Mouse (Mus musculus) hindbrain, embryonic 10.5 days (tissue): Measurements from ENCODE around the gene Sbno1. TPM values are rescaled to one million over a fixed set of nuclear protein-coding genes. Genes with fewer than 3 reads are reported as not detected.

Experiments
- DNase-seq: peaks from one replicate; pipeline ENCODE4 v3.0.0-alpha.2; 2017; ENCODE audit warnings: low spot score
- H3K27ac ChIP-seq: fragments of 300-500 bp; sonication (generic); 2 replicates; pipeline ENCODE4 v1.5.1; 2016; ENCODE audit warnings: mild to moderate bottlenecking, moderate library complexity
- H3K27me3 ChIP-seq: fragments of 300-500 bp; sonication (generic); 2 replicates; pipeline ENCODE4 v1.6.1; 2016; ENCODE audit warnings: mild to moderate bottlenecking; ENCODE audit not compliant: poor library complexity, insufficient read depth, severe bottlenecking
- H3K36me3 ChIP-seq: fragments of 300-500 bp; sonication (generic); 2 replicates; pipeline ENCODE4 v1.6.1; 2016; ENCODE audit warnings: mild to moderate bottlenecking, moderate library complexity
- H3K4me1 ChIP-seq: fragments of 300-500 bp; sonication (generic); replicated peaks from 2 replicates; pipeline ENCODE4 v1.6.1; 2016; ENCODE audit warnings: mild to moderate bottlenecking
- H3K4me3 ChIP-seq: fragments of 300-500 bp; sonication (generic); 2 replicates; pipeline ENCODE4 v1.5.1; 2016; ENCODE audit warnings: mild to moderate bottlenecking, moderate library complexity
- H3K9me3 ChIP-seq: fragments of 300-500 bp; sonication (generic); 2 replicates; pipeline ENCODE4 v1.6.1; 2016; ENCODE audit warnings: mild to moderate bottlenecking, moderate library complexity
- WGBS: fragments of 180-500 bp; shearing (Covaris S2); methylation state at CpG from one replicate; pipeline ENCODE4 v1.1.7; 2016; 5-methylcytosine and 5-hydroxymethylcytosine counted together
- polyA plus RNA-seq: library from polyadenylated mRNA; unstranded; fragments of >200 nt; fragmentation: Nextera tagmentation; extraction: Ambion mirVana; gene quantifications from 2 replicates; pipeline ENCODE4 v1.2.1, GENCODE M21; 2016

The Sbno1 gene
- polyA plus RNA-seq, 1 experiment from 2014 or later: 84.6 TPM

GRCm38 (mm10) chr5:124438746-124439145, 12.9 kb upstream of the Sbno1 start:
- Histone ChIP-seq H3K36me3 (peaks cover 3% of the 10 kb centered on the region; the same call in 1 of the 2 replicates), H3K4me1 (peaks cover 17% of the 10 kb centered on the region), H3K27ac (peak overlapping the region; percentile 94), H3K27me3 (no peaks in the 10 kb centered on the region), H3K9me3 (no peaks in the 10 kb centered on the region), H3K4me3 (peak overlapping the region; percentile 88)
- DNase-seq: no peak
- WGBS: 66% methylated on average over 5 of the region's 5 CpGs

GRCm38 (mm10) chr5:124438229-124438628, 12.4 kb upstream of the Sbno1 start:
- no peaks in the 10 kb centered on the region for H3K9me3 ChIP-seq
- WGBS: 86% methylated on average over 5 of the region's 5 CpGs
- H3K4me1 ChIP-seq: peaks cover 17% of the 10 kb centered on the region
- H3K27me3 ChIP-seq: no peaks in the 10 kb centered on the region
- H3K4me3 ChIP-seq: no peak overlapping the region
- DNase-seq: no peak
- peaks cover 3% of the 10 kb centered on the region; the same call in 1 of the 2 replicates for H3K36me3 ChIP-seq
- no peak overlapping the region; the same call in 1 of the 2 replicates for H3K27ac ChIP-seq

GRCm38 (mm10) chr5:124433048-124433447, 7.2 kb upstream of the Sbno1 start:
- H3K4me1 ChIP-seq: 0 out of 2 replicates have a peak, but pooled peaks cover 6% of the 10 kb centered on the region
- H3K36me3 ChIP-seq: no peaks in the 10 kb centered on the region
- no peak overlapping the region for H3K27ac ChIP-seq
- DNase-seq: no peak
- H3K27me3 ChIP-seq: no peaks in the 10 kb centered on the region
- no peaks in the 10 kb centered on the region for H3K9me3 ChIP-seq
- H3K4me3 ChIP-seq: no peak overlapping the region
- 67% methylated on average over 2 of the region's 2 CpGs for WGBS

- DNase-seq: peak; percentile 60
- H3K9me3 ChIP-seq: no peaks in the 10 kb centered on the region
- no peak overlapping the region for H3K27ac ChIP-seq
- 0 out of 2 replicates have a peak, but pooled peaks cover 6% of the 10 kb centered on the region for H3K4me1 ChIP-seq
- H3K27me3 ChIP-seq: no peaks in the 10 kb centered on the region
- no peak overlapping the region for H3K4me3 ChIP-seq
- no peaks in the 10 kb centered on the region for H3K36me3 ChIP-seq
Measured at GRCm38 (mm10) chr5:124432398-124433012, 6.7 kb upstream of the Sbno1 start.

- peaks cover 15% of the 10 kb centered on the region; the same call in 1 of the 2 replicates for H3K36me3 ChIP-seq
- H3K27me3 ChIP-seq: no peaks in the 10 kb centered on the region
- H3K4me3 ChIP-seq: peak overlapping the region; percentile 100
- no peak for DNase-seq
- 95% methylated on average over 10 of the region's 10 CpGs for WGBS
- peaks cover 14% of the 10 kb centered on the region for H3K4me1 ChIP-seq
- H3K27ac ChIP-seq: peak overlapping the region; percentile 98
- no peaks in the 10 kb centered on the region for H3K9me3 ChIP-seq
Measured at GRCm38 (mm10) chr5:124426475-124427071, 772 bp upstream of the Sbno1 start.

GRCm38 (mm10) chr5:124424723-124425411, 934 bp downstream of the Sbno1 start:
- H3K27ac ChIP-seq: peak overlapping the region; percentile 98
- H3K36me3 ChIP-seq: peaks cover 17% of the 10 kb centered on the region; the same call in 1 of the 2 replicates
- under 1% methylated on average over 63 of the region's 63 CpGs for WGBS
- H3K27me3 ChIP-seq: no peaks in the 10 kb centered on the region
- peak overlapping the region; percentile 100 for H3K4me3 ChIP-seq
- H3K4me1 ChIP-seq: peaks cover 14% of the 10 kb centered on the region
- H3K9me3 ChIP-seq: no peaks in the 10 kb centered on the region
- no peak for DNase-seq

- WGBS: 3% methylated on average over 14 of the region's 14 CpGs
Measured at GRCm38 (mm10) chr5:124424200-124424722, 1.5 kb downstream of the Sbno1 start.

GRCm38 (mm10) chr5:124421786-124422185, 4.0 kb downstream of the Sbno1 start:
- no peak overlapping the region for H3K4me3 ChIP-seq
- H3K36me3 ChIP-seq: peaks cover 39% of the 10 kb centered on the region
- 92% methylated on average over 2 of the region's 2 CpGs for WGBS

More at GRCm38 (mm10) chr5:124424200-124424722, 1.5 kb downstream of the Sbno1 start:
- no peaks in the 10 kb centered on the region for H3K9me3 ChIP-seq
- peaks cover 22% of the 10 kb centered on the region for H3K36me3 ChIP-seq
- H3K27me3 ChIP-seq: no peaks in the 10 kb centered on the region
- H3K4me1 ChIP-seq: peaks cover 14% of the 10 kb centered on the region
- H3K4me3 ChIP-seq: peak overlapping the region; percentile 100
- DNase-seq: peak; percentile 44
- peak overlapping the region; percentile 98 for H3K27ac ChIP-seq

GRCm38 (mm10) chr5:124418903-124419302, 6.9 kb downstream of the Sbno1 start:
- H3K27ac ChIP-seq: no peak overlapping the region
- H3K4me1 ChIP-seq: peaks cover 2% of the 10 kb centered on the region; the same call in 1 of the 2 replicates
- DNase-seq: no peak
- H3K27me3 ChIP-seq: no peaks in the 10 kb centered on the region
- 95% methylated on average over 2 of the region's 2 CpGs for WGBS
- H3K36me3 ChIP-seq: peaks cover 52% of the 10 kb centered on the region
- no peak overlapping the region for H3K4me3 ChIP-seq
- H3K9me3 ChIP-seq: no peaks in the 10 kb centered on the region

More at GRCm38 (mm10) chr5:124421786-124422185, 4.0 kb downstream of the Sbno1 start:
- Histone ChIP-seq H3K27ac (no peak overlapping the region), H3K27me3 (no peaks in the 10 kb centered on the region), H3K9me3 (no peaks in the 10 kb centered on the region), H3K4me1 (peaks cover 14% of the 10 kb centered on the region)
- DNase-seq: no peak

- peaks cover 79% of the 10 kb centered on the region for H3K36me3 ChIP-seq
- no peaks in the 10 kb centered on the region for H3K9me3 ChIP-seq
- WGBS: 93% methylated on average over 5 of the region's 5 CpGs
- H3K27me3 ChIP-seq: no peaks in the 10 kb centered on the region
- no peak overlapping the region for H3K4me3 ChIP-seq
- H3K4me1 ChIP-seq: no peaks in the 10 kb centered on the region
- H3K27ac ChIP-seq: no peak overlapping the region
- DNase-seq: no peak
Measured at GRCm38 (mm10) chr5:124412163-124412562, 13.6 kb downstream of the Sbno1 start.

- Histone ChIP-seq H3K36me3 (peaks cover 93% of the 10 kb centered on the region), H3K27ac (no peak overlapping the region), H3K27me3 (no peaks in the 10 kb centered on the region), H3K4me1 (no peaks in the 10 kb centered on the region), H3K4me3 (no peak overlapping the region), H3K9me3 (no peaks in the 10 kb centered on the region)
- 85% methylated on average over 3 of the region's 3 CpGs for WGBS
- DNase-seq: no peak
Measured at GRCm38 (mm10) chr5:124410808-124411207, 15.0 kb downstream of the Sbno1 start.

GRCm38 (mm10) chr5:124393726-124394125, 32.1 kb downstream of the Sbno1 start:
- no peaks in the 10 kb centered on the region for H3K4me1 ChIP-seq
- H3K9me3 ChIP-seq: no peaks in the 10 kb centered on the region
- no peak overlapping the region for H3K4me3 ChIP-seq
- 93% methylated on average over 7 of the region's 7 CpGs for WGBS
- peaks cover 100% of the 10 kb centered on the region for H3K36me3 ChIP-seq
- no peaks in the 10 kb centered on the region for H3K27me3 ChIP-seq
- no peak overlapping the region for H3K27ac ChIP-seq
- DNase-seq: no peak

GRCm38 (mm10) chr5:124392412-124392811, 33.4 kb downstream of the Sbno1 start:
- Histone ChIP-seq H3K9me3 (no peaks in the 10 kb centered on the region), H3K27ac (no peak overlapping the region), H3K4me1 (no peaks in the 10 kb centered on the region), H3K27me3 (no peaks in the 10 kb centered on the region), H3K4me3 (no peak overlapping the region), H3K36me3 (peaks cover 100% of the 10 kb centered on the region)
- no peak for DNase-seq
- 97% methylated on average over 4 of the region's 4 CpGs for WGBS
